In genomic region chr8:11454228-11454627, GRCm38 (mm10) we compare ENCODE assay signal across 25 mouse cellular contexts.
"Had no signal": no experiment of that assay in that cellular context is flagged by ENCODE, and none has a peak within 500 bp of the region (broad histone marks: within the 10 kb centered on the region; RNA-seq: fewer than 3 reads in every experiment).

No protein-coding gene starts in this region.

- H3K36me3 ChIP-seq: limb, embryonic 12.5 days; limb, embryonic 15.5 days; midbrain, embryonic 12.5 days; neural tube, embryonic 13.5 days had no signal

- H3K9ac ChIP-seq: kidney, embryonic 15.5 days; limb, embryonic 12.5 days; limb, embryonic 15.5 days; liver, embryonic 14.5 days; liver, postnatal 0 days; lung, embryonic 14.5 days; midbrain, embryonic 12.5 days; neural tube, embryonic 13.5 days had no signal

- H3K4me2 ChIP-seq: kidney, embryonic 15.5 days; limb, embryonic 12.5 days; limb, embryonic 15.5 days; liver, embryonic 11.5 days; lung, embryonic 14.5 days; midbrain, embryonic 12.5 days; neural tube, embryonic 13.5 days had no signal

- H3K9me3 ChIP-seq: kidney, embryonic 15.5 days; limb, embryonic 12.5 days; limb, embryonic 15.5 days; midbrain, embryonic 12.5 days; neural tube, embryonic 13.5 days had no signal

- H3K27me3 ChIP-seq: kidney, embryonic 15.5 days; limb, embryonic 15.5 days; neural tube, embryonic 13.5 days had no signal

- ATAC-seq: liver, postnatal 0 days; lung, postnatal 0 days had no signal

- DNase-seq: kidney, adult 11 months; kidney, adult 8-10 months; kidney, postnatal 10 days; kidney, postnatal 36 days; layer of hippocampus, postnatal 36 days; liver, postnatal 0 days; lung, embryonic 14.5 days; right cerebral cortex, adult 18-20 months; right cerebral cortex, postnatal 14 days; right cerebral cortex, postnatal 4 days; thymus, adult 2 months; thymus, postnatal 14 days; thymus, postnatal 4 days had no signal

- H3K27ac ChIP-seq: kidney, embryonic 15.5 days; left cerebral cortex, adult 2 months; limb, embryonic 12.5 days; limb, embryonic 15.5 days; liver, embryonic 14.5 days; macrophage; midbrain, embryonic 12.5 days; neural tube, embryonic 13.5 days; stomach, postnatal 0 days had no signal

- H3K4me3 ChIP-seq: kidney, embryonic 15.5 days; left cerebral cortex, adult 2 months; limb, embryonic 12.5 days; limb, embryonic 15.5 days; midbrain, embryonic 12.5 days; myocyte; neural tube, embryonic 13.5 days had no signal
